Mouse (Mus musculus): ENCODE results near the gene Napepld. TPM values are rescaled to one million over a fixed set of nuclear protein-coding genes. Genes with fewer than 3 reads are reported as not detected.
"Not testable (repeated sequence)": the region's sequence is repeated elsewhere in the genome, so short reads cannot be mapped to it uniquely, and the experiment has no call there.

The Napepld gene
- polyA plus RNA-seq, 2 experiments = 2.2 to 2.3 TPM

DNA sequence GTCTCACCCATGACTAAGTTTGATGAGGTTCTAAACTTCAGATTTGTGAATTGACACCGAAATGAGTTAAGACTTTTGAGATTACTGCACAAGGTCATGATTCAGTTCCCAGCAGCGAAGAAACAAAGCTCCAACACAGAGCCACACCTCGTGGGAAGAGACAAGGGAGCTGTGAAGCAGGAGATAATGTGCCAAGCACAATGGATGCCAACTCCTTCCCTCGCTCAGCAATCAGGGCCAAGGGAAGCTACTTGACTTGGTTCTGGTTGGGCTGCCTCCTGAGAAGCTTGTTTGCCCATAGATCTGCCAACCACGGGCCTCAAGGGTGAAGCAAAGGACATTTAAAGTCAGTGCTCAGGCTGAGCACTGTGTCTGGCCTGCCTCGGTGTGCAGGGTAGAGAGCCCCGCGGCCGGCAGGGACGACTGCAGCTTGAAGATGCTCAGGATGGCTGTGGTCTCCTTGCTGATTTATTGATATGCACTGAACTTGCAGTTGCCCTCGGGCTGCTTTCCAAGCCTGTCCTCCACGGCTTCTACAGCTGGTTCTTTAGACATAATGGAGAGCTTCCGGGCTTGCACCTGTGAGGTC, 11.0 kb upstream of the Napepld start:
- Histone ChIP-seq H3K27me3 (ENCODE audit: control insufficient read depth, insufficient read depth, low read length) (no peaks in the 10 kb centered on the region), H3K4me3 (replicated peaks; ENCODE audit: low read length) (no peak overlapping the region), H3K27ac (replicated peaks; ENCODE audit: low read depth, low read length) (no peak overlapping the region), H3K9me3 (ENCODE audit: control insufficient read depth, low read length) (no peaks in the 10 kb centered on the region), H3K4me2 (replicated peaks; ENCODE audit: low read depth, low read length, severe bottlenecking) (no peak overlapping the region), H3K9ac (ENCODE audit: low read depth, low read length, severe bottlenecking) (no peak overlapping the region), H3K4me1 (ENCODE audit: control insufficient read depth, insufficient read depth, low read length) (no peaks in the 10 kb centered on the region), H3K36me3 (ENCODE audit: control insufficient read depth, insufficient read depth, low read length) (no peaks in the 10 kb centered on the region)
- DNase-seq (ENCODE audit: low spot score) (no peak), ATAC-seq (ENCODE audit: low FRiP score, low read depth) (no peak)
- TF ChIP-seq POLR2A (IDR thresholded peaks at IDR 0.05; ENCODE audit: borderline replicate concordance, extremely low read depth, insufficient read depth, insufficient read length) = no peak
- WGBS = 66% methylated on average over 13 of the region's 13 CpGs

DNA sequence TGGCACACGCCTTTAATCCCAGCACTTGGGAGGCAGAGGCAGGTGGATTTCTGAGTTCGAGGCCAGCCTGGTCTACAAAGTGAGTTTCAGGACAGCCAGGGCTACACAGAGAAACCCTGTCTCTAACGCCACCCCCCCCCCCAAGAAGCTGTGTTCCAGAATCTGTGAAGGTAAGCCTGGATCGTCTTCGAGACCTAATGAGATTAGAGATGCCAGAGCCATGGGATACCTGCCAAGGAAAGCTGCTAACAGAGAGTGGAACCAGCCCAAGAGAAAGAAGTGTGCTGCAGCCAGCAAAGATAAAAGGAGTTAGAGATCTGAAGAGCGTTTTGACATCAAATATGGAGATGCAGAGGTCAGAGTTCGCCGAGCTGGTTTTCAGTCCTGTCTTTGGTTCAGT, 6.8 kb upstream of the Napepld start:
- not testable (repeated sequence) for H3K27me3 ChIP-seq (ENCODE audit: control insufficient read depth, insufficient read depth, low read length); H3K4me3 ChIP-seq (replicated peaks; ENCODE audit: low read length); H3K9ac ChIP-seq (ENCODE audit: low read depth, low read length, severe bottlenecking); H3K4me2 ChIP-seq (replicated peaks; ENCODE audit: low read depth, low read length, severe bottlenecking); H3K27ac ChIP-seq (replicated peaks; ENCODE audit: low read depth, low read length); H3K36me3 ChIP-seq (ENCODE audit: control insufficient read depth, insufficient read depth, low read length); H3K4me1 ChIP-seq (ENCODE audit: control insufficient read depth, insufficient read depth, low read length); DNase-seq (ENCODE audit: low spot score); ATAC-seq (ENCODE audit: low FRiP score, low read depth); H3K9me3 ChIP-seq (ENCODE audit: control insufficient read depth, low read length)
- 86% methylated on average over 8 of the region's 8 CpGs for WGBS

DNA sequence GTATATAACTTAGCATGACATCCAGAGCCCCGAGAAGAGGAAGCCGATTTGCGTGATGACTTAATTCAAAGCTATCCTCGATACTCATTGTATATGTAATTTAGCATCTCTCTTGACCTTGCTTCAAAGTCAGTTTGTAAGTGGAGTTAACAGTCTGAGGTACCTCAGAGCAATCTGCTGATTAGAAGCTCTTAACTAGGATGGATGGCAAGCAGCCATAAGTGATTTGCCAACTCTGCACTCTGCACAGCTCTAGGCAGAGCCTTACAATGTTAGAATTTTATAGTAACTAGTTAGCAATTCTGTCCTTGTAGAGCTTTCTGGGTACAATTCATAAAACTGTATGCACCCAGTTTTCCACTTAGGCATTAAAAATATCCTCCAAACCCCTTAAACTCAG, 5.3 kb upstream of the Napepld start:
- ATAC-seq (ENCODE audit: low FRiP score, low read depth) (no peak), DNase-seq (ENCODE audit: low spot score) (no peak)
- H3K4me1 ChIP-seq (ENCODE audit: control insufficient read depth, insufficient read depth, low read length) = no peaks in the 10 kb centered on the region
- 92% methylated on average over 4 of the region's 4 CpGs for WGBS
- no peak overlapping the region for H3K27ac ChIP-seq (replicated peaks; ENCODE audit: low read depth, low read length)
- H3K27me3 ChIP-seq (ENCODE audit: control insufficient read depth, insufficient read depth, low read length) = no peaks in the 10 kb centered on the region
- no peak overlapping the region for H3K4me3 ChIP-seq (replicated peaks; ENCODE audit: low read length)
- no peaks in the 10 kb centered on the region for H3K9me3 ChIP-seq (ENCODE audit: control insufficient read depth, low read length)
- H3K36me3 ChIP-seq (ENCODE audit: control insufficient read depth, insufficient read depth, low read length) = no peaks in the 10 kb centered on the region
- no peak for TF ChIP-seq POLR2A (IDR thresholded peaks at IDR 0.05; ENCODE audit: borderline replicate concordance, extremely low read depth, insufficient read depth, insufficient read length)
- H3K9ac ChIP-seq (ENCODE audit: low read depth, low read length, severe bottlenecking) = no peak overlapping the region
- H3K4me2 ChIP-seq (replicated peaks; ENCODE audit: low read depth, low read length, severe bottlenecking) = no peak overlapping the region

DNA sequence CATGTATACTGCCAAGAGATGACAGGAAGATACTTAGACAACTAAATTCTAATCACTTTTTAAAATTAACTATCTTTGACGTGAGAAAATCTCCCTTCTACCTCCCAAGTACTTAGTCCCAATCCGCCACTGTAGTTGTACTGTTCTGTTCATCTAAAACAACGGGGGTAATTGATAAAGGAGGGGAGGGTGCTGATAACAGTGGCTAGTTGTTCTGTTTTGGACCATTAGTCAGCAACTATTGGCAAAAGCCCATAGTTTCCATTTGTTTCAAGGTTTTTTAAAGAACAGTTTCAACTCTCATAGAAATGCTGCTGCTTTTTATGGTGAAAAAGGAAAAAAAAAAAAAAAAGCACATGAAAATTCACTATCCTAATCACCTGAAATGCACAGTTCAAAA, 2.5 kb upstream of the Napepld start:
- Histone ChIP-seq H3K27ac (replicated peaks; ENCODE audit: low read depth, low read length) (no peak overlapping the region), H3K4me2 (replicated peaks; ENCODE audit: low read depth, low read length, severe bottlenecking) (no peak overlapping the region), H3K36me3 (ENCODE audit: control insufficient read depth, insufficient read depth, low read length) (no peaks in the 10 kb centered on the region), H3K4me3 (replicated peaks; ENCODE audit: low read length) (no peak overlapping the region), H3K4me1 (ENCODE audit: control insufficient read depth, insufficient read depth, low read length) (no peaks in the 10 kb centered on the region), H3K9ac (ENCODE audit: low read depth, low read length, severe bottlenecking) (no peak overlapping the region), H3K27me3 (ENCODE audit: control insufficient read depth, insufficient read depth, low read length) (no peaks in the 10 kb centered on the region), H3K9me3 (ENCODE audit: control insufficient read depth, low read length) (no peaks in the 10 kb centered on the region)
- no peak for ATAC-seq (ENCODE audit: low FRiP score, low read depth)
- TF ChIP-seq POLR2A (IDR thresholded peaks at IDR 0.05; ENCODE audit: borderline replicate concordance, extremely low read depth, insufficient read depth, insufficient read length) = no peak
- 84% methylated on average over 3 of the region's 3 CpGs for WGBS
- no peak for DNase-seq (ENCODE audit: low spot score)

DNA sequence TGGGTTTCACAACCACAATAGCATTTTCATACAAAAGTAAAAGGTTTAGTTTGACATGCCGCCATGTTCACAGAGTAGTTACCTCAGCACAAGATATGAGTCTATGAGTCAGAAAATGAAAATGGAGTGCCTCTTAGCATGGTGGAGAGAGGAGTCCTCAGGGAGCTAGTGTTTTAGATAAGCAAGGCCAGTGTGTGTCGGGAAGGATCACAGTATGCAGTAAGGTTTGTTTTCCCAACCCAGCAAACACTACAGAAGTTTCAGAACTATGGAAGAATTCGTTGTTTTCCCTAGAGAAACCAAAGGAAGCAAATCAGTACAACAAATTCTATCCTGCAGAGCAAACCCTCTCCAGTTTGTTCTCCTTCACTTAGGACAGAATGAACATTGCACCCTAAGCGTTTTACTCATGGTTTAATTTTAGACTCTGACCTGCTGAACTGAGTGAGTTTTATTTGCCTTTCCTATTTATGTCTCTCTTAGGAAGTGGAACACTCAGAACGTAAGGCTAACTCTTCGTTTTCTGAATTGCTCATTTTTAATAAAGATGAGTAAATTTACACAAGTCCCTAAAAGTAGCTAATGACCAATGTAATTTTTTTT, 1.8 kb upstream of the Napepld start:
- no peak overlapping the region for H3K9ac ChIP-seq (ENCODE audit: low read depth, low read length, severe bottlenecking)
- no peaks in the 10 kb centered on the region for H3K9me3 ChIP-seq (ENCODE audit: control insufficient read depth, low read length)
- 81% methylated on average over 6 of the region's 6 CpGs for WGBS
- H3K36me3 ChIP-seq (ENCODE audit: control insufficient read depth, insufficient read depth, low read length) = no peaks in the 10 kb centered on the region
- no peak for ATAC-seq (ENCODE audit: low FRiP score, low read depth)
- H3K27ac ChIP-seq (replicated peaks; ENCODE audit: low read depth, low read length) = no peak overlapping the region
- H3K4me1 ChIP-seq (ENCODE audit: control insufficient read depth, insufficient read depth, low read length) = no peaks in the 10 kb centered on the region
- no peaks in the 10 kb centered on the region for H3K27me3 ChIP-seq (ENCODE audit: control insufficient read depth, insufficient read depth, low read length)
- DNase-seq (ENCODE audit: low spot score) = no peak
- no peak overlapping the region for H3K4me2 ChIP-seq (replicated peaks; ENCODE audit: low read depth, low read length, severe bottlenecking)
- no peak for TF ChIP-seq POLR2A (IDR thresholded peaks at IDR 0.05; ENCODE audit: borderline replicate concordance, extremely low read depth, insufficient read depth, insufficient read length)
- H3K4me3 ChIP-seq (replicated peaks; ENCODE audit: low read length) = no peak overlapping the region

Measured in limb, embryonic 14.5 days (tissue).